Mouse (Mus musculus) cerebellum, adult 2 months (tissue): Measurements from ENCODE around the gene Abca1.

Source experiments
- CTCF ChIP-seq: fragments of 200-500 bp; IDR thresholded peaks from 2 replicates; pipeline ENCODE4 v1.5.1; 2011; ENCODE audit warnings: low read depth, mild to moderate bottlenecking, control low read depth, low read length, moderate library complexity, borderline replicate concordance; ENCODE audit not compliant: insufficient read depth
- POLR2A ChIP-seq: fragments of 200-500 bp; IDR thresholded peaks from 2 replicates; pipeline ENCODE4 v1.6.1; 2011; ENCODE audit warnings: low read length, control low read depth, borderline replicate concordance; ENCODE audit not compliant: insufficient read depth

DNA sequence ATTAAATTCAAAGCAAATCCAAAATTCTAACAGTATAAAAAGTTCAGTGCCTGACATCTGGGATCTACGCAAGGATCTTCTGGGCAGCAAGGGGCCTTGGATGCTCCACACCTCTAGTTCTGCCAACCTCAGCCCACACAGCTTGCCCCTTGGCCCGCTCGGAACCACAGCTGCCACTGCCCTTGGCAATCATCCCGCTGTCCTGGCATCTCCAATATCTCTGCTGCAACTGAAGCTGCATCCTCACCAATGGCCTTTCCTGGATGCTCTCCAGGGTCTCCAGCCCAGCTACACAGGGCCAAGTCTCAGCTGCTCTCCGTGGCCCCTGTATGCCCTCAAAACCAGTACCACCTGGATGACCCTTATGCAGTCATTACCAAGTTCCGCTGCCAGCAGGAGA is 160.2 kb downstream of the Abca1 start:
- TF ChIP-seq CTCF (no peak), POLR2A (no peak)
